Mouse (Mus musculus): ENCODE data around the gene Oas1a.
A peak's percentile ranks its signal among the peaks of the same experiment; 100 is the strongest.
"Not testable (repeated sequence)": the region's sequence is repeated elsewhere in the genome, so short reads cannot be mapped to it uniquely, and the experiment has no call there.

Gene Oas1a

DNA sequence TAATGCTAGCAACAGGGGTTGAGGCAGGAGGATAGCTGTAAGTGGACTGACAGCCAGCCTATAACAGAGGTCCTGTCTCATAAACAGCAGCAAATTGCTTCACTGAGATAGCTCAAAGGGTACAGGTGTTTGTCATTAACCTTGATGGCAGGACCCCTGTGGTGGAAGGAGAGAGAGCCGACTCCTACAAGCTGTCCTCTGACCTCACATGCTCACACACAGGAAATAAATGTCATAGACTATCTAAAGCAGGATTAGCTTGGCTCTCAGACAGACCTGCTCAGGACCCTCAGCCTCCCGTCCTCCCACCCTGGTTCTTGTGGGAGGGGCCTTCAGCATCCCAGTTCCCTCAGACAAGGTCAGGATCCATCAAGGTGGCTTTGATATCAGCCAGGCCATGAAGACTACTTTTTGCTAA is 15.1 kb downstream of the Oas1a start:
- DNase-seq, result no peak

GRCm38 (mm10) chr5:120891566-120892242 is 15.6 kb downstream of the Oas1a start:
- DNase-seq, result not testable (repeated sequence)

DNA sequence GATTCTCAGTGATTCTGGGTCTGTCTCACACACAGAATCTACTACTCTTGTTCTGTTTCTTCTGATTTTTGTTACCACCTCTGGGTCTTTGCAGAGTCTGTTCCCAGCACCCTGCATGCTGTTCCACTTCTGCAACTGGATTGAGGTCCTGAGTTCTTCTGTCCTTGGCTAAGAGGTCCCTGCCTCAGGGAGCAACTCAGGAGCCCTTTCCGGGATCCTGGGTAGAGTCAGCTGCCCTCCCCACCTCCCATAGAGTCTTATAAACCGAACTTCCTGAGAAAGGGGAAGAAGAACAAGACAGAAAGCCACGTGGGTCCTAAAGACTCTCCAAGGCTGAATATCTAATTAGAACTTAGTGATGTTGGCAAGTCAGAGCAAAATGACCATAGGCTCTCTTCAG is 16.3 kb downstream of the Oas1a start:
- DNase-seq, result no peak

DNA sequence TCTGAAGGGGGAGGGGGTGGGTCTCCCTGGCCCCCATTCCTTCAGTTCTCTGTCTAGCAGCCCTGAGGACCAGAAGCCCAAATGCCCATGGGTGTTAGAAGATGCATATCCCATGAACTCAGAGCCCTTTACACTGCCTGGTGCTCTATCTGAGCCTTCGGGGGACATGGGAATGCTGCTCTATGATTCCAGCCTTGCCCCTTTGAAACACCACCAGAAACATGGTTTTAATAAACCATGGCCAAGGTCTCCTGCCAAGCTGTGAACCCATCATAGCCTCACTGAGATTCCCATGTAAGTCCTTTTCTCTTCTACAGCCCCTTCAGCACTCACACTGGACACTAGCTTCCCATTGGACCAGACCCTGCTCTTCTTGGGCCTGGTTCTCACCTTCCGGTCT is 17.3 kb downstream of the Oas1a start:
- DNase-seq, result no peak

GRCm38 (mm10) chr5:120888294-120888815 is 19.0 kb downstream of the Oas1a start:
- not testable (repeated sequence) for DNase-seq

- DNase-seq, result no peak
Measured at GRCm38 (mm10) chr5:120887831-120888230, 19.5 kb downstream of the Oas1a start.

- not testable (repeated sequence) for DNase-seq
Measured at GRCm38 (mm10) chr5:120887413-120887812, 19.9 kb downstream of the Oas1a start, which contains the start of gene Oas1g. Oas1g (minus strand) TSS chr5:120887613.

- not testable (repeated sequence) for DNase-seq
Measured at GRCm38 (mm10) chr5:120881681-120882080, 25.6 kb downstream of the Oas1a start.

GRCm38 (mm10) chr5:120878803-120879202 is 28.5 kb downstream of the Oas1a start:
- DNase-seq, result not testable (repeated sequence)

DNA sequence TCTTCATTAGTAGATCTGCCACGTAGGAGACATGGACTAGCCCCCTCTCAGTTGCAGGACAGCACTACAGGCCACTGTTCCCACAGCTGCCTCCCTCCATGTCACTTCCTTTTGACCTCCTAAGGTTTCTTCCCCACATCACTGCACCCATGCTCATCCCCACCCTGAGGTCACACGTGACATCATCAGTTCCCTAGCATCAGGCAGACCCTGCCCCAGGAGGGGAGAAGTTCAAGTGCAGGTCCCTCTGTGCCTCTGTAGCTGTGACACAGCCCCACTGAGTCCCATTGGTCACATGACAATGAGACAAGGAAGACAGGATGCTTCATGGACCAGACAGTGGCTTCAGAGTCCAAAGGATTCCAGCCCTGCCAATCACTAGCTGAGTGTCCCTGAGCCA is 29.9 kb downstream of the Oas1a start:
- DNase-seq, result not testable (repeated sequence)

DNA sequence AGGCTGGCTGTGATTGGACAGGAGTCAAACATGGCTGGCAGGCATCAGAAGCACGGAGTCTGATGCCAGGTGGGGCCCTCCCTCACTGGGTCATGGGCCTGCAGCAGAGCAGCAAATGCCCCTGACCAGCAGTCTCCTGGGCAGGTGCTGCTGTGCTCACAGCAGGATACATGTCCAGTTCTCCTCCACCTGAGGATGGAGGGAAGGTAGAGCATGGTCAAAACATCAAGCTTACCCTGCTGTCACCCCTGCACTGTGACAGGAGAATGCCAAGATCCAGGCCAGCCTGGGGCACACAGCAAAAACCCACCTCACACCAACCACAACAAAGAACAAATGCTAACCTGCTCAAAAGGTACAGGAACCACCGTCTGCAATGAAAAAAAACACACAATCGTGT is 30.5 kb downstream of the Oas1a start:
- not testable (repeated sequence) for DNase-seq

GRCm38 (mm10) chr5:120871469-120871868 is 35.9 kb downstream of the Oas1a start:
- DNase-seq, result no peak

GRCm38 (mm10) chr5:120870782-120871181 is 36.5 kb downstream of the Oas1a start:
- DNase-seq, result no peak

- DNase-seq, result no peak
Measured at GRCm38 (mm10) chr5:120870081-120870480, 37.2 kb downstream of the Oas1a start.

GRCm38 (mm10) chr5:120869436-120870015 is 37.8 kb downstream of the Oas1a start:
- no peak for DNase-seq

DNA sequence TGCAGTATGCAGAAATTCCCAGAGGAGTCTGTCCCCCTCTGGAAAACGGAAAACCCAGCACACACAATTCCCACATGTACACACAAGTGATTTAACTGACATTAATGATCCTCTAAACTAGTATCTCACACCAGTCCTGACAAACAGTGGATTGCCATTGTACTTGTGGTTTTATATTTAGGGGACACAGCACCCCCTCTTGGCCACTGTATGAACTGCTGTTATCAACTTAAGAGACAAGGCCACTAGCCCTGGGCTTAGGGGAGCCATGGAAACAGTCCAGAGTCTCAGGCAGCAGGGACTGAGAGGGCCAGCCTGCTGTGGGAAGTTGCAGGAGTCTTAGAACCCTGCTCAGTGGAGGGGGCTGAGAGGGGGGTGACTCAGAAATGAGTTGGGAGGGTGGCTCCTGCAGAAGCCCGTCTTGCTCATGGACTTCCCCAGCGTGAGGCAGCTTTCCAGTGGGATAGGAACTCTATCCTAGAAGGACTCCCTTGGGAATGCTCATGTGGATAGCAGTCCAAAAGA is 41.9 kb downstream of the Oas1a start:
- DNase-seq, result peak; percentile 18

DNA sequence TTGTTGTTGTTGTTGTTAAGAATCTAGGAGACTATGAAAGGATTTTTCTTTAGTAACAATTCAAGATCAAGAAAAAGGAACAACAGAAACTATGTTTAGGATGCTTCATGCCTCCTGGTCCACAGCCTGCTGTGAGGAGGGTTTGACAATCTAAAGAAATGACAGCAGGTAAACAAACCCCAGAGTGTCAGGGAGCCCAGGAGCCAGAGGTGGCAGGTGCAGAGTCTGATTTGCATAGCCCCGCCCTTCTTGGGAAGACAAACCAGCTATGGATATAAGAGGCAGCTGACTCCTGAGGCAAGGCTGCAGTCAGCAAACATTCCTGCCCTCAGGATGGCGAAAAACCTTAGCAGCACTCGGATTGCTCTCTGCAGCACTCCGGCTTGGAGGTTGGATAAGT is 46.2 kb downstream of the Oas1a start, which contains the start of gene Oas1h:
Gene Oas1h, plus strand, starts transcription at position 301 of the 400 bp plus-strand sequence.
- no peak for DNase-seq

- no peak for DNase-seq
Measured at GRCm38 (mm10) chr5:120859241-120859640, 48.1 kb downstream of the Oas1a start.

- peak; percentile 43 for DNase-seq
Measured at GRCm38 (mm10) chr5:120849601-120850136, 57.7 kb downstream of the Oas1a start.

GRCm38 (mm10) chr5:120847067-120847466 is 60.3 kb downstream of the Oas1a start, which contains the start of gene Oas1f:
Oas1f (plus strand) TSS chr5:120847367.
- DNase-seq, result no peak

All from thymus, postnatal 25 days (tissue).